Mouse (Mus musculus) lung, embryonic 15.5 days (tissue): ENCODE data around the gene Fbxo22. TPM values are rescaled to one million over a fixed set of nuclear protein-coding genes. Genes with fewer than 3 reads are reported as not detected.

Experiments
- ATAC-seq: fragments of 200-750 bp; cut with Nextera tagmentation; 2 replicates; pipeline ENCODE4 v1.8.0; 2017; ENCODE audit warnings: moderate number of reproducible peaks, borderline replicate concordance; ENCODE audit not compliant: low FRiP score, low TSS enrichment; ENCODE audit errors: extremely low read depth
- H3K27ac ChIP-seq: fragments of 300-500 bp; sonication (generic); 2 replicates; pipeline ENCODE4 v1.5.1; 2015; ENCODE audit warnings: moderate library complexity, mild to moderate bottlenecking, inconsistent platforms
- H3K27me3 ChIP-seq: fragments of 300-500 bp; sonication (generic); 2 replicates; pipeline ENCODE4 v1.6.1; 2015; ENCODE audit warnings: inconsistent platforms
- H3K36me3 ChIP-seq: fragments of 300-500 bp; sonication (generic); 2 replicates; pipeline ENCODE4 v1.6.1; 2015; ENCODE audit warnings: inconsistent platforms
- H3K4me1 ChIP-seq: fragments of 300-500 bp; sonication (generic); 2 replicates; pipeline ENCODE4 v1.6.1; 2015; ENCODE audit warnings: inconsistent platforms
- H3K4me2 ChIP-seq: fragments of 300-500 bp; sonication (generic); 2 replicates; pipeline ENCODE4 v1.6.1; 2015; ENCODE audit warnings: inconsistent platforms, mild to moderate bottlenecking, moderate library complexity
- H3K4me3 ChIP-seq: fragments of 300-500 bp; sonication (generic); 2 replicates; pipeline ENCODE4 v1.5.1; 2015; ENCODE audit warnings: mild to moderate bottlenecking, inconsistent platforms
- H3K9ac ChIP-seq: fragments of 300-500 bp; sonication (generic); 2 replicates; pipeline ENCODE4 v1.6.1; 2015; ENCODE audit warnings: inconsistent platforms
- H3K9me3 ChIP-seq: fragments of 300-500 bp; sonication (generic); 2 replicates; pipeline ENCODE4 v1.6.1; 2016; ENCODE audit warnings: inconsistent platforms
- WGBS: fragments of 180-500 bp; shearing (Covaris S2); methylation state at CpG from one replicate; pipeline ENCODE4 v1.1.7; 2015; 5-methylcytosine and 5-hydroxymethylcytosine counted together
- polyA plus RNA-seq: library from polyadenylated mRNA; unstranded; fragments of >200 nt; fragmentation: Nextera tagmentation; extraction: Ambion mirVana; gene quantifications from 2 replicates; pipeline ENCODE4 v1.2.1, GENCODE M21; 2015

Fbxo22 gene
- 57.2 and 64.1 TPM in 2 replicates for polyA plus RNA-seq

DNA sequence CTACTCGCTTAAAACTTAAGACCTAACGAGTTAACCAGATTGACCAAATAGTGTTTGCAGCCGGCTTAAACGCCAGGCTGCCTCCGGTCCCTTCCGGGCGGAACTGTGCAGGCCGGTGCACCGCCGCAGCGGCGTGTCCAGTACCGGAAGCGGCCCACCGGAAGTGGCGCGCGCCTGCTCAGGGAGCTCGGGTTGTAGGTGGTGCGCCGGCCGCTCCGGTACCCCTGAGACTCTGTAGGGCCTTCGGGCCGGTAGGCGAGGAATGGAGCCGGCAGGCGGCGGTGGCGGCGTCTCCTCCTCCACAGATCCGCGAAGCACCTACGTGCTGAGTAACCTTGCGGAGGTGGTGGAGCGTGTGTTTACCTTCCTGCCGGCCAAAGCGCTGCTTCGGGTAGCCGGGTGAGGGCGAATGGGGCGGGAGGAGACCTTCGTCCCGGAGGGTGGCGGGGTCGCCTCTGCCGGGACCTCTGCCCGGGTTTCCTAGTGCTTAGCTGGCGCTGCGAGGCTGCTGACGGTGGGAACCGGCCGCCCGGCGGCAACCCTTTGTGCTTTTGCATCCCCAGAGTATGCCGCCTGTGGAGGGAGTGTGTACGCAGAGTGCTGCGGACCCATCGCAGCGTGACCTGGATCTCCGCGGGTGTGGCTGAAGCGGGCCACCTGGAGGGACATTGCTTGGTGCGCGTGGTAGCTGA, at the start of gene Fbxo22:
TSS of gene Fbxo22 (plus strand) at position 136 of the 692 bp plus-strand sequence.
- peak within 1 kb of the TSS; percentile 78 for H3K9ac ChIP-seq
- H3K27ac ChIP-seq = peak within 1 kb of the TSS; percentile 91
- H3K4me1 ChIP-seq = peaks cover 19% of the 10 kb centered on the region
- H3K27me3 ChIP-seq = no peaks in the 10 kb centered on the region
- H3K4me3 ChIP-seq = peak within 1 kb of the TSS; percentile 62
- peaks cover 6% of the 10 kb centered on the region; the same call in 1 of the 2 replicates for H3K36me3 ChIP-seq
- peak; percentile 96 for ATAC-seq
- under 1% methylated on average over 63 of the region's 65 CpGs for WGBS
- H3K9me3 ChIP-seq = no peaks in the 10 kb centered on the region
- H3K4me2 ChIP-seq = peak within 1 kb of the TSS; percentile 82

DNA sequence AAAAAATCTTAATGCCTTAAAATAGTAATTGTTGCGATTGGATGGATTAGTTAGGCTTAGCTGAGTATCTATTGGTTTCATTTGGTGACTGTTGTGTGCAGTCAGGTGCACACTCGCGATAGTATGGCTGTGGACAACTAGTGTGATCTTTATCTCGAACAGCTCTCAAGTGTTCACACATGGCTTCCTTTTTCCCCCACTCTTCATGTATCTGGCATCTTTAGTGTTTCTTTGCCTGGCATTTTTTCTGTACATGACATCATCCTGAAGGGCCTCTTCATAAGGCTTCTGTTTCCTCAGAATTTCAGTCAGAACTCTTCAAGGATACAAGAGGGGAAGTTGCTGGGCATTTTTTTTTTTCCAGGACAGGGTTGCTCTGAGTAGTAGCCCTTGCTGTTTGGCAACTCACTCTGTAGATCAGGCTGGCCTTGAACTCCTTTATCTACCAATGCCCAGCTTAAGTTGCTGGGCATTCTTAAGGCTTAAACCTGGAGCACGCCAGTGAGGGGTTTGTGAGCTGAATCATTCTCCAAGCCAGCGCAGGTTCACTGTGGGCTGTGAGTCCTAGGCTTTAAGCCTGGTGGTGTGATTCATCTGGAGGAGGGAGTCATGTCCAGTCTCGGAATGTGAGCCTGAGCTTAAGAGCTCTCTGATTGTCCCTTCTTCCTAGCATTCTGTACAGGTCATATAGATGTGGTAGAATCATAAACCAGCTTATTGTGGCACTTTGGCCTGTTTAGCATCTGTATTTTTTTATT, 37.9 kb upstream of the Fbxo22 start:
- H3K36me3 ChIP-seq = no peaks in the 10 kb centered on the region
- H3K27me3 ChIP-seq = no peaks in the 10 kb centered on the region
- H3K9me3 ChIP-seq = no peaks in the 10 kb centered on the region
- no peak overlapping the region for H3K9ac ChIP-seq
- H3K4me2 ChIP-seq = no peak overlapping the region
- no peak overlapping the region for H3K27ac ChIP-seq
- no peak overlapping the region for H3K4me3 ChIP-seq
- no peak for ATAC-seq
- no peaks in the 10 kb centered on the region for H3K4me1 ChIP-seq
- WGBS = 67% methylated on average over 7 of the region's 7 CpGs

DNA sequence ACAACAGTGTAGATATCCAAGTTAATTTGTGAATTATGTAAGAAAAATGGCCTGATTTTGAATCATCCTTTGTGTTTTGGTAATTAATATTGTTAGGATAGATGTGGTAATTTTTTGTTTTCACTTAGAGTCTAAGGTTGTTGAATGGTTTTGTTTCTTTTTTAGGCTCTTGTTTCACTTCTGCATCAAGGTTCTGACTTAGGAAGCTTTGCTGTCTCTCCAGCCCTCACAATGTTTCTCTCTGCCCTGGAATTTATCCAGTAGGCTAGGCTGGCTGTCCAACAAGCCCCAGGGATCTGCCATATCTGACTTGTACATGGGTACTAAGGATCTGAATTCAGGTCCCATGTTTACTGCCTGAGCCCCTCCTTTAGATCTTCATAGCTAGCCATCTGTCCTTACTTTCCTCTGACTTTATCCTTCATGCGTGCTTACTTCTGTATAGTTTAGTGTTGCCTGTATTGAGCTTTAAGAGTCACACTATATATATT, 36.5 kb upstream of the Fbxo22 start:
- Histone ChIP-seq H3K4me3 (no peak overlapping the region), H3K27ac (no peak overlapping the region), H3K27me3 (no peaks in the 10 kb centered on the region), H3K9ac (no peak overlapping the region), H3K9me3 (no peaks in the 10 kb centered on the region), H3K36me3 (no peaks in the 10 kb centered on the region), H3K4me2 (no peak overlapping the region), H3K4me1 (no peaks in the 10 kb centered on the region)
- no peak for ATAC-seq
- 97% methylated on average over 1 of the region's 1 CpGs for WGBS

DNA sequence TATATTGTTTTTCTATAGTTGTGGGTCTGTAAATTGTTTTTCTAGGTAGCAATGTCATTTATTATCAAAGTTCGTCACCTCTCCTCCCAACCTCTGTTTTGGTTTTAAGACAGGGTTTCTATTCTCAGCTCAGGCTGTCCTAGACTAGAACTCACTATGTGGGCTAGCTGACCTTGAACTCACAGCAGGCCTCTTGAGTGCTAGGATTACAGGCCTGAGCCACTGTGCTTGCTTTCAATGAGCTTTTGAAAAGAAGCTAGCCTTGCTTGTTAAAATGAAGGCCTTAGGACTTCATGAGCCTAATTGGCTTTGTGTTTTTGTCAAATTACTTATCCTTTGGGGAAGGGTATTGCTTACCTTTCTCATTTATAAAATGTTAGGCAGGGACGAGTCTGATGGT, 34.5 kb upstream of the Fbxo22 start:
- H3K4me3 ChIP-seq = no peak overlapping the region
- no peak for ATAC-seq
- H3K36me3 ChIP-seq = no peaks in the 10 kb centered on the region
- no peaks in the 10 kb centered on the region for H3K9me3 ChIP-seq
- H3K4me1 ChIP-seq = no peaks in the 10 kb centered on the region
- 80% methylated on average over 2 of the region's 2 CpGs for WGBS
- no peak overlapping the region for H3K4me2 ChIP-seq
- no peak overlapping the region for H3K27ac ChIP-seq
- no peak overlapping the region for H3K9ac ChIP-seq
- H3K27me3 ChIP-seq = no peaks in the 10 kb centered on the region

DNA sequence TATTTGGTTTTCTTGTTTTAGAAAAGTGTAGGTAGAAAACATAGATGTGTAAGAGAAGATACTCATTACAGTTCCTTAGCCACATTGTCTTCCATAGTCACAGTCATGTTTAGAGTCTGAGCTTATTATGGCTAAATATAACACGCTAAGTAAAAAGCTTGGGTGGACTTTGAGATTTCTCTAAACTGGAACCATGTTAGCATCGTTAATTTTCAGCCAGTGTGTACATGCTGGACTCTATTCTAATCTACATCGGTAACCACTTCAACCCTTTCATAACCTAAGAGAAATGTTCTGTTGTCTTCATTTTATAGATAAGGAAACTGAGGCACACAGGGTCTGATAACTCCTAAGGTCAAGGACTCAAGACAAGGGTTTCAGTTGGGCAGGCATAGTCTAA, 12.8 kb upstream of the Fbxo22 start:
- ATAC-seq = no peak
- H3K36me3 ChIP-seq = peaks cover 5% of the 10 kb centered on the region; the same call in 1 of the 2 replicates
- 91% methylated on average over 3 of the region's 3 CpGs for WGBS
- H3K4me1 ChIP-seq = no peaks in the 10 kb centered on the region
- H3K27ac ChIP-seq = no peak overlapping the region
- H3K9ac ChIP-seq = no peak overlapping the region
- H3K4me3 ChIP-seq = no peak overlapping the region
- no peaks in the 10 kb centered on the region for H3K27me3 ChIP-seq
- H3K9me3 ChIP-seq = no peaks in the 10 kb centered on the region
- no peak overlapping the region for H3K4me2 ChIP-seq

DNA sequence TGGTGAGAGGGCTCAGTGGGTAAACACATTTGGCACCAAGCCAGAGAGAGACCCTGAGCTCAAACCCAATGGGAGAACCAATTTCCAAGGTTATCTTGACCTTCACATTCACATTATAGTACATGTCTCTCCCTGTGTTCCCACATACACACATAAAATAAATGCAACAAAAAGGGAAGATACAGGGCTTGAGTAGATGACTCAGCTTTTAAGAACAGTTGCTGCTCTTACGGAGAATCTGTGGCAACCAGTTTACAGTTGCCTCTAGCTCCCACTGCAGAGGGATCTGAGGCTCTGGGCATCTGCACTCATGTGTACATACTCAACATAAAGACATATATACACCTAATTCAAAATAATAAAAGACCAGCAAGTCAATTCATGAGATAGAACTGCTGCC, 10.5 kb upstream of the Fbxo22 start:
- no peak overlapping the region for H3K27ac ChIP-seq
- no peaks in the 10 kb centered on the region for H3K4me1 ChIP-seq
- no peaks in the 10 kb centered on the region for H3K27me3 ChIP-seq
- ATAC-seq = no peak
- no peaks in the 10 kb centered on the region for H3K9me3 ChIP-seq
- H3K36me3 ChIP-seq = peaks cover 8% of the 10 kb centered on the region
- H3K4me3 ChIP-seq = no peak overlapping the region
- no peak overlapping the region for H3K4me2 ChIP-seq
- no peak overlapping the region for H3K9ac ChIP-seq
- WGBS = 90% methylated on average over 1 of the region's 1 CpGs

DNA sequence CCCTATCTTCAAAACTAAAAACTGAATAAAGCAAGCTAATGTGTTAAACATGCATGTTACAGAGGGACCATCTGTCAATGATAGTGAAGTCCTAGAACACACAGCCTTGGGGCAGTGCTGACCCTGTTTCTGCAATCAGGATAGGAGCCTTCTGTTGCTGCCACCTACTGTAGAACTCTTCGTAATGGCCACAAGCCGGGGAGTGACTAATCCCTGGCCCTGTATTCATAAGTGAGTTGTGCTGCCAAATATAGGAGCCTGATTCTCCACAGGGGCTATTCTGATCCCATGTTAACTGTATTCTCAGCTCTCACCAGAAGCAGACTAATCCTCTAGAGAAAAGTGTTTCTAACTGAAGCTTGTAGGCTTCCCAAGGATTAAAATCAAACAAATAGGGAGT, 9.4 kb upstream of the Fbxo22 start:
- Histone ChIP-seq H3K27me3 (no peaks in the 10 kb centered on the region), H3K4me1 (no peaks in the 10 kb centered on the region), H3K36me3 (peaks cover 10% of the 10 kb centered on the region), H3K4me2 (no peak overlapping the region), H3K4me3 (no peak overlapping the region), H3K9me3 (no peaks in the 10 kb centered on the region), H3K27ac (no peak overlapping the region), H3K9ac (no peak overlapping the region)
- 80% methylated on average over 2 of the region's 2 CpGs for WGBS
- no peak for ATAC-seq

DNA sequence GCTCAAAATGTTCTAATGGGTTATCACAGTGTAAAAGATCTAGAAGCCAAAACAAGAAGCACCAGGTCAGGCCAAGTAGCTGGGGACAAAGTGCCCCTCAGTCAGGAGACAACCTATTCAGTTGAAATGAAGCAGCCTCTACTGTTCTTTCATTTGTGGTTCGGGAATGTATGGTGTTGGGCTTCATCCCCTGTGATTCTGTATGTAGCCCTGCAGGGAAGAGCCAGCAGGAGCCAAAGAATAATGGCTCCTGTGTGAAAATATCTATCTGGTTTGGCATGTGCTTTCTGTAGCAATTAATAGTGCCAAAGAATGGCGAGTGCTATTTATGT, 301 bp upstream of the Fbxo22 start:
- Histone ChIP-seq H3K4me3 (peak overlapping the region; percentile 62), H3K9ac (peak overlapping the region; percentile 78; the same call in 1 of the 2 replicates), H3K27me3 (no peaks in the 10 kb centered on the region), H3K36me3 (peaks cover 5% of the 10 kb centered on the region; the same call in 1 of the 2 replicates), H3K9me3 (no peaks in the 10 kb centered on the region), H3K4me2 (peak overlapping the region; percentile 82), H3K27ac (peak overlapping the region; percentile 91), H3K4me1 (peaks cover 19% of the 10 kb centered on the region)
- 2% methylated on average over 2 of the region's 2 CpGs for WGBS
- no peak for ATAC-seq

DNA sequence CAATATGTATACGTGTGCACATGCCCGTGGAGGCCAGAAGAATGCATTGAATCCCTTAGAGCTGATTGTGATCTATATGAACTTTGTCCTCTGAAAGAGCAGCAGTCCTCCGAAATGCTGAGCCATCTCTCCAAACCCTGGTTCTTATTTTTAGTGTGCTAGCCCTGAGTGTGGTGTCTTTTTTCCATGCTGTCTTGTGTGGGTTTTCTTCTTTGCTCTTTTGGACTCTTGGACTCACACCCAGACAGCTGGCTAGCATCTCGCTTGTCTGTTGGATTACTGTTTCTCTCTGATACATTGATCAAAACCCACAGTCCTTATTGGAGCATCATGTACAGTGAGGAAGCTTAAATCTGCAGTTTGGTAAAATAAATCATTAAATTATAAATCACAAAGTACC, 2.9 kb downstream of the Fbxo22 start:
- 63% methylated on average over 4 of the region's 4 CpGs for WGBS
- H3K27ac ChIP-seq = no peak overlapping the region
- H3K4me2 ChIP-seq = no peak overlapping the region
- no peak overlapping the region for H3K9ac ChIP-seq
- peaks cover 19% of the 10 kb centered on the region for H3K4me1 ChIP-seq
- no peaks in the 10 kb centered on the region for H3K27me3 ChIP-seq
- H3K9me3 ChIP-seq = no peaks in the 10 kb centered on the region
- H3K4me3 ChIP-seq = no peak overlapping the region
- H3K36me3 ChIP-seq = peaks cover 28% of the 10 kb centered on the region
- no peak for ATAC-seq

DNA sequence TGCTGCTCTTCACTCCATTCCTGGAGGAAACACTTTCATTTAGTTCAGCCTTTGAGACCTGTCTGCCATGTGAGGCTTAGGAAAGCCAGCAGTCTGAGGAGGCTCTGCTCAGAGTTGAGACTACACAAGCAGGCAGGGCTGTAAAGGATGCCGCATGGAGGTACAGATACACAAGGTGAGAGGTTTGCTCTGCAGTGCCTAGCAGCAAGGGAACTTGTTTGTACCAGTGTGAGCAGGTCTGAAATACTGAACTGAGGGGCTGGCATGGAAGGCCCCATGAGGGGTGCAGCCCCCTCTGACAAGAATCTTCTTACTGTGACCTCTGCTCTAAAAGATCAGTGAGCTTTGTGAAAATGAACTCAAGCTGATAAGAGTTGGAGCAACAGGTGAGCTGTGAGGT, 4.7 kb downstream of the Fbxo22 start:
- no peaks in the 10 kb centered on the region for H3K9me3 ChIP-seq
- no peaks in the 10 kb centered on the region for H3K27me3 ChIP-seq
- no peak overlapping the region for H3K4me3 ChIP-seq
- ATAC-seq = no peak
- H3K4me1 ChIP-seq = peaks cover 15% of the 10 kb centered on the region
- WGBS = 96% methylated on average over 1 of the region's 1 CpGs
- peaks cover 45% of the 10 kb centered on the region for H3K36me3 ChIP-seq
- H3K4me2 ChIP-seq = no peak overlapping the region
- no peak overlapping the region for H3K9ac ChIP-seq
- H3K27ac ChIP-seq = no peak overlapping the region

DNA sequence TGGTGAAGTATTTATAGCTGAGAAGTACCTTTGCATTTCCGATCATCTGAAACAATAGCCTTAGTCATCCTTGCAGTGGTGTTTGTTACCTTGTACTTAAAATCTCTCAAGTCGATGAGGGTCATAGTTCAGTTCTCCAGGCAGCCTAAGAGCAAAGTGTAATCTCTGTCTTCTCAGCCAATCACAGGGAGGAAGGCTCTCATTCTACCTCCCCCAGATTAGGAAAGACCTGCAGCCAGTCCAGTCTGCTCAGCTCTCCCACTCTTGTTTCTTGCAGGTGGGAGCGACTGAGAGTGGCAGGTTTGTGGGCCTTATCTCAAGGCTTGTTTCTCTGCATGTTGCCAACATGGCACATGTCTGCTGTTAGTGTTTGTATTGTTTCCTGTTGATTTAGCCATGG, 6.3 kb downstream of the Fbxo22 start:
- 60% methylated on average over 3 of the region's 3 CpGs for WGBS
- H3K27me3 ChIP-seq = no peaks in the 10 kb centered on the region
- no peak overlapping the region for H3K9ac ChIP-seq
- H3K4me3 ChIP-seq = no peak overlapping the region
- H3K9me3 ChIP-seq = no peaks in the 10 kb centered on the region
- H3K4me2 ChIP-seq = no peak overlapping the region
- H3K4me1 ChIP-seq = peaks cover 6% of the 10 kb centered on the region
- no peak for ATAC-seq
- H3K36me3 ChIP-seq = peaks cover 60% of the 10 kb centered on the region
- H3K27ac ChIP-seq = no peak overlapping the region

DNA sequence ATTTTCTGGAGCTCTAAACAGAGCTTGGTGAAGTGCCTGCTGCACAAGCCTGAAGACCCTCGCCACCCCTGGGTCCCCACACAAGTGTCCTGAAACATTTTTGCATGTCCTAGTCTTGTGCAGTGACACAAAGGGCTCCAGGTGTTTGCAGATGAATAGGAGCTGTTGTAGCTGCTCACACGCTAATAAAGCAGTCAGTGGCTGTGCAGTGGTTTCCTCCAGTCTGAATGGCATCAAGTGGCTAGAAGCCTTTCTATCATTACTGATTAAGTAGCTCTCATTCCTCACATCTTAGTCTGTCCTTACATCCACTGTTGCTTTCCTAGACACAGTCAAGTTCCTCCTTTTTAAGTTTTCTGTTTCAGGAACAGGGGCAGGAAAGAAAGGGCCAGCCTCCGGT, 6.9 kb downstream of the Fbxo22 start:
- Histone ChIP-seq H3K9ac (no peak overlapping the region), H3K36me3 (peaks cover 66% of the 10 kb centered on the region), H3K27ac (no peak overlapping the region), H3K4me3 (no peak overlapping the region), H3K4me2 (no peak overlapping the region), H3K27me3 (no peaks in the 10 kb centered on the region), H3K4me1 (peaks cover 4% of the 10 kb centered on the region; the same call in 1 of the 2 replicates), H3K9me3 (no peaks in the 10 kb centered on the region)
- WGBS = 82% methylated on average over 3 of the region's 3 CpGs
- ATAC-seq = no peak
